ENCODE assay signal across 22 mouse cellular contexts in the genomic region with DNA sequence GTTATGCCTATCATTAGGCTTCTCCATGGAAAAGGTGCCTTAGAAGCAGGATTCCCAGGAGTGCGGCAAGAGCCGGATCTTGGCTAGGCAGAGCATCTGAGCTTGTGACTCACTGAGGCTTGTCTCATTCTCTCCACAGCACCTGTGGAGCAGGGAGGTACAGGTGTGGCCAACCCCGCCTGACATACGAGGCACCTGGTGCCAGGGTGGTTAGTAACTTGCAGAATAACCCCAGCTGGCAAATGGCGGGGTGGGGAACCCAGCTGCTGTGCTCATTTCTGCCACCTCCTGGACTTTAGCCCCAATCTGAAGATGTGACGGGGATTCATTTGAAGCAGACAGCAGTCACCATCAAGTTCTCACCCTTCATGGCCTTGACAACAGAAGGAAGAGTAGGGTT.
"Had no signal": no experiment of that assay in that cellular context is flagged by ENCODE, and none has a peak within 500 bp of the region (broad histone marks: within the 10 kb centered on the region; RNA-seq: fewer than 3 reads in every experiment).

No protein-coding gene starts in this region.

- H3K4me2 ChIP-seq: kidney, embryonic 15.5 days; liver, embryonic 12.5 days; liver, embryonic 15.5 days; lung, embryonic 15.5 days; midbrain, embryonic 11.5 days had no signal

- H3K4me3 ChIP-seq: kidney, embryonic 15.5 days; limb, embryonic 10.5 days; limb, embryonic 13.5 days; liver, embryonic 12.5 days; liver, embryonic 15.5 days; lung, embryonic 15.5 days had no signal

- H3K36me3 ChIP-seq: kidney, embryonic 15.5 days; limb, embryonic 10.5 days; limb, embryonic 13.5 days; liver, embryonic 12.5 days; liver, embryonic 15.5 days; lung, embryonic 15.5 days had no signal

- DNase-seq: kidney, adult 8-10 months; kidney, postnatal 10 days; kidney, postnatal 36 days; liver; lung, adult 18-20 months; lung, postnatal 10 days; lung, postnatal 4 days; midbrain, embryonic 14.5 days; right cerebral cortex, adult 18-20 months; right cerebral cortex, postnatal 14 days; right cerebral cortex, postnatal 4 days; thymus, adult 2 months; thymus, postnatal 14 days; thymus, postnatal 4 days had no signal

- H3K4me1 ChIP-seq: liver, embryonic 12.5 days; liver, embryonic 15.5 days; lung, embryonic 15.5 days had no signal

- H3K27me3 ChIP-seq: kidney, embryonic 15.5 days; limb, embryonic 13.5 days; liver, embryonic 12.5 days; liver, embryonic 15.5 days; lung, embryonic 15.5 days had no signal

- ATAC-seq: liver, embryonic 12.5 days had no signal

- H3K9ac ChIP-seq: kidney, embryonic 15.5 days; limb, embryonic 13.5 days; liver, embryonic 12.5 days; liver, embryonic 15.5 days; lung, embryonic 15.5 days had no signal

- H3K9me3 ChIP-seq: kidney, embryonic 15.5 days; limb, embryonic 10.5 days; limb, embryonic 13.5 days; liver, embryonic 12.5 days; liver, embryonic 15.5 days; lung, embryonic 15.5 days had no signal

- H3K27ac ChIP-seq: kidney, embryonic 15.5 days; limb, embryonic 10.5 days; limb, embryonic 13.5 days; liver, embryonic 12.5 days; liver, embryonic 15.5 days; lung, embryonic 15.5 days; stomach, postnatal 0 days had no signal
